Mouse (Mus musculus): ENCODE measurements at regions not wholly inside any gene's neighbourhood (a gene's known extent, or its start where the extent isn't known, plus 50 kb on each side); places are given as distances from the start of the nearest gene placed in this dataset.

DNA sequence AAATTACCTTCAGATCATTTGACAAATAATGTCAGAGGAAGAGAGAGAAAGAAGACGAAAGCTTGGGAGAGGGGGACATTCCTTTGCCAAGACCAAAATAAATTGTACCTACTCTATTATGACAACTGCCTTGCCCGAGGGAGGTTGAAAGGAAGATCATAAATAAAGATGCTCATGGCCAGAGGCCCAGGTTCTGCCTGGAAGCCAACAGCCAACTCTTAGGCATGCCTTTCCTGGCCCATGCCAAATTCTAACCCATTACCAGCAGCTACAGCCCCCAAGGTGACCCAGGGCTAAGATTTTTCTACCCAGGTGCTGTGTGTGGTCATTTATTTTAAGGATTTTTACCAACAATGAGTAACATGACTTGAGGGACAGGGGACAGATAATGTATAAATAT is 54.9 kb downstream of the Cbln1 start:
- no peak for DNase-seq (ENCODE audit: low read depth, low spot score)

DNA sequence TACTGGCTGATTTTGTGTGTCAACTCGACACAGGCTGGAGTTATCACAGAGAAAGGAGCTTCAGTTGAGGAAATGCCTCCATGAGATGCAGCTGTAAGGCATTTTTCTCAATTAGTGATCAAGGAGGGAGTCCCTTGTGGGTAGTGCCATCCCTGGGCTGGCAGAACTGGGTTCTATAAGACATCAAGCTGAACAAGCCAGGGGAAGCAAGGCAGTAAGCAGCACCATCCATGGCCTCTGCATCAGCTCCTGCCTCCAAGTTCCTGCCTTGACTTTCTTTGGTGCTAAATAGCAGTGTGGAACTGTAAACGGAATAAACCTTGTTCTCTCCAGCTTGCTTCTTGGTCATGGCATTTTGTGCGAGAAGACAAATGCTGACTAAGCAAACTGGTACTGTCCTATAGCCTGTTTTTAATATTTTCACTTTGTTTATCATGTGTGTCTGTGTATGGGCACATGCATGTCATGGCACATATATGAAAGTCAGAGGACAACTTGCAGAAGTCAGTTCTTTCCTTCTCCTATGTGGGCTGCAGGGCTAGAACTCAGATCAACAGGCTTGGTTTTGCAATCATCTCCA is 57.3 kb downstream of the Cbln1 start:
- no peak for DNase-seq (ENCODE audit: low read depth, low spot score)

DNA sequence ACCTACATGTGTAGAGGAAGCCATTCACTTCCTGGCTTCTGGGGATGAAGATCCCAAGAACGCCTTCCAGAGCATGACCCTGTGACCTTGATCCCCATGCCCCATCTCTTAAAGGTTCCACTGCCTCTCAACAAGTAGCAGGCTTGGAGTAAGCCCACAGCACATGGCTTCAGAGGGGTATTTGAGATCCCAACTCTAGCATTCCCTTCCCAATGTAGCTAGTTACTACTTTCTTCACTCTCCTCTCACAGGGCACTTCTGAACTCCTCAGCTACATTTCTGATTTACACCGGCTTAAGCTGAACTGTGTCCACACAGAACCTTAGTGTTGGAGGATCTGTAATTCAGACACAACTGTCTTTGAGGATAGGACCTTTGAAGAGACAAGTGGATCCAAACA is 83.4 kb downstream of the Cbln1 start:
- DNase-seq (ENCODE audit: low read depth, low spot score) = no peak

DNA sequence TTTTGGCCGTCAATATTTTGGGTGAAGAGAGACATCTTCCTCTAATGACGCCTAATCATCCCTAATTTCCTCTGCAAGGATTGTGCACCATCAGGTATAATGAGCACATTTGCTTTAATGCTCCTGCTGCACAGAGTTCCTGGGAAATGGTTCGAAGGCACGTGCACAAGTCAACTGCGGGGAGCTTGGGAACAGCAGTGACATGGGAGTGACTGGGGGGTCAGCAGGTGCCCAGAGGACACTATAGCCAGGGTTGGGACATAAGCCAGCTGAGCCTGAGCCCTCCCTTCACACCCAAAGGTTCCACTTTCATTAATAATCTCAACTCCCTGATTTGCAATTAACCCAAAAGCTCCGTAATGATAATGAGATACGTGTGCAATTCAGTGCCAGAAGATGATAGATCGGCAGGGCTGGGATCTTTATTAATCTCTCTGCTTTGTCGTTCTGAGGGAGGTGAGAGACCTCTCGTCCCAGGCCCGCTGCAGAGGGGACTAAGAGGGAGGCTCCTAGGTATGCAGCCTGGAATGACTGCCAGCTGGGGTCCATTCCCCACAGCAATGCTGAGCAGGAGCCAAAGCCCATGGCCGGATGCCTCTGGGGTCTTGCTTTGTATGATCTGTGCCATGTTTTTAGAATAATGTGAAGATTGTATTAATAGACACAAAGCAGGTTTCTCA is 88.7 kb downstream of the Cbln1 start:
- DNase-seq (ENCODE audit: low read depth, low spot score) = no peak

DNA sequence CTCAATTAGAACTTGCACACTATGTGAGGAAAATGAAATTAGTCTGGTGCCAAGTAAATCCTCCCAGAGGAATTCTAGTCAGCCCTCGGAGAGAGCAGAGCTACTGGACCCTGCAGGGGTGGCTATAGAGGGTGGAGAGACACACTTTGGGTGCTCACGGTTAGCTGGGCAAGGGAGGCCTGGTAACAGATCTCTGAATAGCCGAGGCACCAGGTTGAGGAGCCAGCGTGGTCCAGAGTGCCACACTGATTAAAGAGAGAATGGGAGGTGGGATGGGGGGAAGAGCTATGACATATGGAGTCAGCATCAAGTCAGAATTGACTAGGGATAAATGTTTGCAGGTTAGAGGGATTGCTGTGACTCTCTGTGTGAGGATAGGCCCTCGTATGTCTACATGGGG is 90.1 kb downstream of the Cbln1 start:
- DNase-seq (ENCODE audit: low read depth, low spot score) = no peak

DNA sequence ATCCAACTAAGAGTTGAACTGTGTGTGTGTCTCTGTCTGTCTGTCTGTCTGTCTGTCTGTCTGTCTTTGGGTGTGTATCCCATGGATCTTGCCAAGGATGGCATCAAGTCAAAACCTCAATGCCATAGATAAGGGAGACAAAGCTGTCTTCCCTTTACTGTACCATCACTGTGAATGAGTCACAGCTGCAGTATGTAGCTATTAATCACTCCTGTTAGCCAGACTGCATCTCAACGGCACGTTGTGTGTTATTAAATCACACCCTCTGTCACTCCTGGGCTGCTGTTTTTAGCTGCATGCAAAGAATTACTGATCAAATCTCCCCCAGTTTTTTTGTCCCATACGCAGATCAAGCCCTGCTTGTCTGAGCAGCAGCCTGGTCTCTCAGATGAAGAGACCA is 91.6 kb downstream of the Cbln1 start:
- DNase-seq (ENCODE audit: low read depth, low spot score) = no peak

DNA sequence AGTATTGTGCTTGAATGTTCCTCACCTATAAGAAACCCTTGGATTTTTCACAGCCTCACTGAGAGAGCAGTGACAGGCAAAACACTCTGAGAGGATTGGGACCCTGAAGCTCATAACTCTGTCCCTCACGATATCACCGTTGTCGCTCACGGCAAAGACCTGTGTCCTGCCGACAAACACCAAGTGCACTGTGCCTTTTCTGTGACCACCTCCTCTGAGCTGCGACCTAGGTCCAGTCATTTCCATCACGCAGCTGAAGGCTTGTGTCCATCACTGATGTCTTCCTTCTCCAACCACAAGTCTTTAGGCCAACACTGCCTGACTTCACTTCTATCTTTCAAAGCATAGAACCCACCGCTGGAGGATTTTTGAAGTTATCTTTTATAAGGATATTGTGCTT is 93.1 kb downstream of the Cbln1 start:
- DNase-seq (ENCODE audit: low read depth, low spot score) = no peak

DNA sequence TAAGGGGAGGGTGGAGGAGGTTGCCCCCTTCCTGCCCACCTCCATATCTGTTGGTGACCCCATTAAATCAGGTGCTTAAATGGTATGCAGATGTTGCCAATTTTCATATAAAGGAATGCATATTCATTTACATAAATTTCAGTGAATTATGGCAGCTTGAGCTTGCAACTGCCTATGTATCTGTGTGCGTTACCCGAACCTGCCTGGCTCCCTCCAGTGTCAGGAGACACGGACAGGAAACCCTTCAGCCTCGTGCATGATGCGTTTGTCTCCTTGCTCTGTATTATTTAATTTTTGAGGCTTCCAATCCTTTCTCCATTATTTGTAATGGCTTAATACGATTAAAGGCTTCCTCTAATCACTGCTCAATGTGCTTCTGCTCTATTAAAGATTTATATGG is 98.4 kb downstream of the Cbln1 start:
- no peak for DNase-seq (ENCODE audit: low read depth, low spot score)

DNA sequence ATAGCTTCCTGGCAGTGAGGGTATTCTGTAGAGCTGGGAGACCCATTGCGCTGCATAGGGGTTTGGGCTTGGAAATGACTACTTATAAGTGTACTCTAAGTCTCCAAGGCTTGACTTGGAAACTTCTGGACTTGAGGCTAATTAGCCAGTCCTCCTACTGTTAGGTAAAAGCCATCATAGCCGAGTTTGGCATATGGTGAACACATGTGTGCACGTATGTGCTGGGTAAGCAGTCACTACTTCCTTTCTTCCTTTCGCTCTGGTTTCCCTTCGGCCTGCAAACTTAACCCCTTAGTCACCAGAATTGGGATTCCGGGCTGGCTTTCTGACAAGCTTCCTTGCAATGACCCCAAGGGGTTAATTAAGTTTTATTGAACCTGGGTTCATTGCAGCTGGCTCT is 98.9 kb downstream of the Cbln1 start:
- no peak for DNase-seq (ENCODE audit: low read depth, low spot score)

DNA sequence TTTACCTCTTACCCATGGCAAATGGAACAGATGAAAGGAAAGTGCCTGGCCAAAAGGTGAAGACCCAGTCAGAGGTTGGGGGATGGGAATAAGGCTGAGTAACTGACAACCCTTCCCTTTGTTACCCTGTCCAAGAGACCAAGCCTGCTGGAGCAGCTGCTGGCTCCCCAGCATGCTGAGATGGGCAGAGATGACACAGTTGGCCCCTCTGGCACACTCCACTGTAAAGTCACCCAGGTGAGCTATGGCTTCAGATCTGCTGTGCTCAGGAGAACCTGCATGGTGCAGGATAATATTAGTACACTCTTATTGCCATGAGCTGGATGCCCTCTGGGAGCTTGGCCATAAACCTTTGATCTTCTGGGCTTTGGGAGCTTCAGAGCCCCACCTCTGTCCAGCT is 100.3 kb downstream of the Cbln1 start:
- no peak for DNase-seq (ENCODE audit: low read depth, low spot score)

DNA sequence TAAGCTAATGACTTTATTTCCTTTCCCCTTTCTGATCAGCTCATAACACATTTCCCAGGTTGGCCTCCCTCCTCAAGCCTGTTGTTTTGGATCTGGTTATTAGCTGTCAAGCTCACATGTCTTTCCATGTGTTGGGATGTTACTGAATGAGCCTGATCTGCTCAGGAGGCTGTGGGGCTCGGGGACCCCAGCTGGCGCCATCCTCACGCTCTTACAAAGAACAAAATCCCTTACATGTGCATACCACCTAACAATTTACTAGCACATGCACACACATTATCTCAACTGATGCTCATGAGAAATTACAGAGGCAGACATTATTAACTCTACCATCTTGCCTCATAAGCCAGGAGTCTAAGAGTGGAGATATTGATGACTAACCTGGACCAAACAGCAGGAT is 102.2 kb downstream of the Cbln1 start:
- no peak for DNase-seq (ENCODE audit: low read depth, low spot score)

DNA sequence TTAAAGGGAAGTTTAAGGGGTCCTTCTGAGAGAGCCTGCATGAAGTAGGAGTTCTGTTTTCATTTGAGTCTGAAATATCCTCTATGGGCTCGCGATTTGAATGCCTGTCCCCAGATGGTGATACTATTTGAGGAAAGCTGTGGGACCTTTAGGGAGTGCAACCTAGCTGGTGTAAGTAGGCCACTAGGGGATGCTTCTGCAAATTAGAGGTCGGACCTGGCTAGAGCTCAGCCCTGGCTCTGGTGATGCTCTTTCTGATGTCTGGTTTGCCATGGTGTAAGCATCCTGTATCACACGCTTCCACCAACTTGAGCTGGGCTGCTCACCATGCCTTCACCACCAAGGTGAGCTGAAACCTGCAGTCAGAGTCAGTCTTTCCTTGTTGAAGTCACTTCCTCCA is 121.9 kb downstream of the Cbln1 start:
- no peak for DNase-seq (ENCODE audit: low read depth, low spot score)

DNA sequence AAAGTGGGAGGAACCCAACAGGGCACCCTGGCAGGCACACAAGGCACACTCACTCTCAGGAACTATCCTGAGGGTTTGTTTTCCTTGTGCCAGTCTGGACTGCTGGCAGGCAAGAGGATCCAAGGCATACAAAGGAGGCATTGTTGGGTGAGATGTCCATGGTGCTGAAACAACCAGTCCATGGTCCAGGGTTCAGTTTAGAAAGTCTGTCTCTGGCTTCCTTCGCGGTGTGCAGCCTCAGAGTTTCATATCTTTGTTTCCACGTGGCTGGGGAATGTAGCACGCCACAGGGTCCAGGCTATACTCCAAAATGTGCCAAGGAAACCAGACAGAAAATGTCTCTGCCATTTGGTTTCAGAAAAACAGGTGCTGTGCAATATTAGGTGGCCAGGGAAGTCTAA is 122.6 kb downstream of the Cbln1 start:
- DNase-seq (ENCODE audit: low read depth, low spot score) = no peak

DNA sequence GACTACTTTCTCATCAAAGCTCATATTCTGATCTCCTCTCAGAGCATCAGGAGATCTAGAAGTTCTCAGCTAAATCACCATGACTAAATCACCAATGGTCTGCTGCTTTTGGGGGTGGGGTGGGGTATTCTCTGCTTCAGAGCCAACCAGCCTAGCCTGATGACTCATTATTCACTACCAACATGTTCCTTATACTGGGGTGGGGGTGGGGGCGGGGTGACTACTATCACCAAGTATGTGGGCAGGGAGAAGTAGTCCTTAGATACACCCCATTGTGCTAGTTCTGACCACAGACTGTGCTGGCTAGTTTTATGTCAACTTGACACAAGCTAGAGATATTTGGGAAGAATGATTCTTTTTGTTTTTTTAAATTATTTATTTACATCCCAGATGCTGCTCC is 143.0 kb downstream of the Cbln1 start:
- no peak for DNase-seq (ENCODE audit: low read depth, low spot score)

DNA sequence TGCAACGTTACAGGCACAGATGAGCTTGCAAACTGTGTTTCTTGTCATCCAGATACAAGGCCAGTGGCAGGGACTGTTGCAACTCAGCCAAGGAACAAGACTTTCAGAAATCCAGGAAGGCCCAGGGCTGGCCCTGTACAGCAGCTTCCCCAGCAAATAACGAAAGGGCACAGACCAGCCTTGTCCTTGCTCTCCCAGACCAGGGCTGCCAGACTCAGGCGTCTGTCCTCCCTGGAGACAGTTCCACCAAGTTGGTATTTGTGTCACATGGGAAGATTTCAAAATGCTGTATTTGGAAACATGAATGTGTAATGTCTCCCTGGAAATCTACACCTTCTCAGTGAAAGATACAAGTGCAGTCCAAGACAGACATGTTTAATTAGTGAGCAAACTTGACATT is 157.8 kb downstream of the Cbln1 start:
- DNase-seq (ENCODE audit: low read depth, low spot score) = no peak

DNA sequence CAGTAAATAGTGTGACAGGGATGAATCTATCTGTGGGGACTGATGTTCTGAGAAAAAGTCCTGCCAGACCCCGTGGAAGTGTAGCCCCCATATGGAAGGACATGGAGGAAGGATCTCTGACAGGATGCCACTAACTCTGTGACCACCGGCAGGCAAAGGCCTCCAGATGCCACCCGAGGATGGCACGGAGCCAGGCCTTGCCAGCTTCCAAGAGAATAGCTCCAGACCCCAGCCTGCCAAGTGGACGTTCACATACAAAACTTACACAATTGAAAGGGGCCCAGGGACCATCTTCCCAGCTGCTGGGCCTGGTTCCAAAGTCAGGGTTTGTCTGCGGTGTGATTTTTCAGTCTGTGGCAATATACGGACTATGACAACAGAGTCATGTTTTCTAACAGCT is 161.1 kb downstream of the Cbln1 start:
- no peak for DNase-seq (ENCODE audit: low read depth, low spot score)

DNA sequence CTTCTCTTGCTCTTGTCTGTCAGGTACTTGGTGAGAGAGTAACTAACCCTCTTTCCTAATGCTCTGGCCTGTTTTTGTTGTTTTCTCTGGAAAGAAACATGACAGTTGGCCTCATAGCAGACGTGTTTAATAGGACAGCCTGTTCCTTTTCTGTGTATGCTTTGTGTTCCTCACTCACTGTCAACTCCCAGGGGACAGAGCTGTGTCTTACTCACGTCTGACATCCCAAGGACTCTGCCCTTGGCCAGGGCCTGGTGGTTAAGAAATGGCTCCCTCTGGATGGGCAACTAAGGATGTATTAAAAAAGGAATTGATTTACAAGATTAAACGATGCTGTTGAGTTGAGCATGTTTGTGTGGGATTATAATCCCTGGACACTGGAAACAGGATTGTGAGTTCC is 164.1 kb downstream of the Cbln1 start:
- DNase-seq (ENCODE audit: low read depth, low spot score) = no peak

DNA sequence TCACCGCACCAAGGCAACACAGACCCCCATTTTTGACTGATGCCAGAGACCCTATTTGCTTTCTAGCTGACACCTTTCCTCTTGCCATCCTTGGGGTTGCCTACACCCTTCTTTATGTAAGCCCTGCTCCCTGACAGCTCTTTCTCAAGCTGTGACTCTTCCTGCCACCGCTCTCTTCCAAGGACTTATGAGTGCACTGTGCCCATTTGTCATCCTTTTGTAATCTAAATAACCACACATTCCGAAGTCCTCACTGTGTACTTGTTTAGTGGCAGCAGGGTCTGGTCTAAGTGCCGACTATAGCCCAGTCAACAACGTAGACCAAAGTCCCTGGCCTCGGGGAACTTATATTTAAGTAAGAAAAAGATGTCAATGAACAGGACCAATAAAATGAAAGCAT is 167.4 kb downstream of the Cbln1 start:
- DNase-seq (ENCODE audit: low read depth, low spot score) = no peak

DNA sequence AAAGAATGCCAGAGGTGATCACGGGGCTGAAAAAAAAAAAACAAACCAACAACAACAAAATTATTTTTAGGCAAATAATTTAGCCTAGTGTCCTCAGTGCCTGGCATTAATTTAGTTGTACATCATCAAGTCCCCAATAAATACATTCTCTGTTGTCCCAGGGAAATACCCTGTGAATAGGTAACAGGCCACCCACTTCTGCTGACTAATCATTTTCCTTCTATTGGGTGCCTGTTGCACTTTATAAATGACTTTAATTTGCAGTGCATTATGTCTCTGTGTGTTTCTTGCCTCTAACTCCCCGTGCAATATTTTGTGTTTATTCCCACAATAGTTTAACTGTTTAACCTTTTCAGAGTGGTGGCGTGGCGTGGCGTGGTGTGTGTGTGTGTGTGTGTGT is 168.9 kb downstream of the Cbln1 start:
- no peak for DNase-seq (ENCODE audit: low read depth, low spot score)

DNA sequence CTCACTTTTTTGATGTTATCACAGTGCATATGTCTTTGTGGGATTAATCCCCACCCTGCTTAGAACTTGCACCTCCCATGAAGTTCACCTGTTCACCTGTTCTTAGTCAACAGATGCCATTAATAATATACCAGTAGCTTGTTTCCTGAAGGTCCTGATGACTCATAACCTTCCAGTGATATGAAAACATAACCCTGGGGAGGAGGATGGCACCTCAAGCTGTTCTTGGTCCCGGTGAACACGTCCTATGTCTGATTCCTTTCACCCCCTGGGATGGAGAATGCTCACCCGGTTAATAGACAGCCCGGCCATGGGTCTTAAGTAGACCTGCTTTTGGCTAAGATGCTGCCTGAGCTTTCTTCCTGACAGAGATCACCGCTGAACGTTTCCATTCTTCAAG is 174.6 kb downstream of the Cbln1 start:
- no peak for DNase-seq (ENCODE audit: low read depth, low spot score)

DNA sequence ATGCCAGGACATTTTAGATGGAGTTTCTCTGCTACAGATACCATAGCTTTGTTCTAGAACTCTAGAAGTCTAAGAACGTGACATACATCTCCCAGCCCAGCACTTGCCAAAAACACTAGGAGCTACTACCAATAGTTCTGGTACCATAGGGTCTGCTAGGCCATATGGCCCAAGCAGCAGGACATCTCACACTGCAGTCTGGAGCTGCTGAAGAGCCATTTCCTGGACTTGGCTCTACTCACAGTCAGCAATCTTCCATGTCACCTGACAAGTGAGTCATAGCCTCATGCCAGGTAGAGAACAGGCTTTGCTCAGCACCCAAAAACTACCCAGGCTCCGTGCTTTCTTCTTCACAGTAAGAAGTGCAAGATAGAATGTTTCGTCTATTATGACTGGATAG is 175.1 kb downstream of the Cbln1 start:
- DNase-seq (ENCODE audit: low read depth, low spot score) = no peak

DNA sequence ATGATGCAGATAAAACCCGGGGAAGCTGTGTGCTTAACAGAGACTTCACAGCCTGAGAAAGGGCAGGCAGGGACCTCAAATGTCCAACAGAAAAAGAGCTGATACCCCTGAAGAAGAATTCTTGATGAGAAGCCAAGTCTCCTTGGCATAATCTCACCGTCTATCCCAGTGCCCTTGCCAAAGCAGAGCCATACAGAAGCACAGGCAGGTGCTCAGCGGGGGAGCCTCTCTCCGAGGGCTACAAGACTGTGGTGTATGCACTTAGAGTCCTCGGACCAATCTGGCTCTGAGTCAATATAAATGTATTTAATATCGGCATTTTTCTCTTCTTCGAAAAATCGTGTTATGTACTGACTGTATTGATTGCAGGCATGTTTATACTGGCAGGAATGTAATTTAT is 186.3 kb downstream of the Cbln1 start:
- no peak for DNase-seq (ENCODE audit: low read depth, low spot score)

DNA sequence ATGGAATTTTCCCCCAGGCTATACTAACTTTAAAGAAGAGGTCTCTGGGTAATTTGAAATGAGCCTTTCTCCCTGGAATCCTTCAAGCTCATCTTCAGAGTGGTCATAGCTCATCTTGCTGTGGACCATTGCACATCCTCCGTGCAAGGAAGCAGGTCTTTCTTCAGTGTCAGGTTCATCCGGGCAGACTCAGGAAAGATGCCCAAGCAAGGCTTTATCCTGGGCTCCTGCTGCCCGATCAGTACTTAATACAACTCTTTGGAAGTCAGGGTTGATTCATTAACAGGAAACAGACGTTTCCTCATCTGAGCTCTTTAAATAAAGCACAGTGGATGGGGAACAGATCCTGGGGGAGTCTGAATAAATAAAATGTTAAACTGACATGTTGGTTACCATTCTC is 188.1 kb downstream of the Cbln1 start:
- no peak for DNase-seq (ENCODE audit: low read depth, low spot score)

DNA sequence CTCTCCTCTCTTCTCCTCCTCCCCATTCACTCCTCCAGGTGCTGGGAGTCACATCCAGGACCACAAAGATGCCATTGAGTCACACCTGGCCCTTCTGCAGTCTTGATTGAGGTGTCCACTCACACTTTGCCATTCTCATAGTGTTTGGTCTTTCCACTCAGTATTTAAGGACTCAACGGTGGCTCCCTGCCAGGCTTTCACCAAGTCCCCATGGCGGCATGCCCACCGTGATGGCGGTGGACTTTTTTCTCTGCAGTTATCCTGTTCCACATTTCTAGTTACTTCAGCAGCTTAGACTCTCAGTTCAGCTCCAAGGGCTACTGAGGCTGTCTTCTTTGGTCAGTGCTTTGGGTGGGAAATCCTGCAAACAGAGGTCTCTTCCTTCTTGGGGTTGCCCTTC is 189.9 kb downstream of the Cbln1 start:
- no peak for DNase-seq (ENCODE audit: low read depth, low spot score)
